Mouse (Mus musculus) spleen, adult 2 months (tissue): ENCODE measurements around the gene Commd1. TPM values are rescaled to one million over a fixed set of nuclear protein-coding genes. Genes with fewer than 3 reads are reported as not detected.

Source experiments
- DNase-seq, 2 experiments: peaks; one replicate each; pipeline versions ENCODE4 v3.0.0 to v3.0.0-alpha.2; 2012 to 2021; ENCODE audit warnings: low spot score in 2 of 2, low read depth in 1 of 2
- H3K27ac ChIP-seq: fragments of 200-500 bp; 2 replicates; pipeline ENCODE4 v1.5.1; 2012; ENCODE audit warnings: low read length, inconsistent platforms; ENCODE audit not compliant: insufficient read depth
- H3K27me3 ChIP-seq: fragments of 200-500 bp; 2 replicates; pipeline ENCODE4 v1.6.1; 2012; ENCODE audit warnings: mild to moderate bottlenecking, moderate library complexity, low read length, inconsistent platforms; ENCODE audit not compliant: control insufficient read depth, insufficient read depth
- H3K36me3 ChIP-seq: fragments of 200-500 bp; 2 replicates; pipeline ENCODE4 v1.6.1; 2012; ENCODE audit warnings: mild to moderate bottlenecking, low read length, inconsistent platforms; ENCODE audit not compliant: control insufficient read depth, insufficient read depth
- H3K4me1 ChIP-seq: fragments of 200-500 bp; 2 replicates; pipeline ENCODE4 v1.6.1; 2011; ENCODE audit warnings: inconsistent platforms; ENCODE audit not compliant: control insufficient read depth, insufficient read depth, insufficient read length
- H3K4me3 ChIP-seq: fragments of 200-500 bp; 2 replicates; pipeline ENCODE4 v1.5.1; 2011; ENCODE audit warnings: mild to moderate bottlenecking, inconsistent platforms; ENCODE audit not compliant: insufficient read depth, insufficient read length; ENCODE audit errors: extremely low read depth
- CTCF ChIP-seq: fragments of 200-500 bp; IDR thresholded peaks from 2 replicates; pipeline ENCODE4 v1.5.1; 2011; ENCODE audit warnings: mild to moderate bottlenecking, inconsistent platforms; ENCODE audit not compliant: insufficient read depth, insufficient read length, insufficient replicate concordance; ENCODE audit errors: extremely low read depth
- POLR2A ChIP-seq: fragments of 200-500 bp; IDR thresholded peaks from 2 replicates; pipeline ENCODE4 v1.6.1; 2011; ENCODE audit warnings: low read depth, low read length, inconsistent platforms
- WGBS: fragments of 180-500 bp; shearing (Covaris S2); methylation state at CpG from one replicate; pipeline ENCODE4 v1.1.7; 2018; 5-methylcytosine and 5-hydroxymethylcytosine counted together
- polyA plus RNA-seq: library from polyadenylated mRNA; depleted of rRNA; stranded (reverse); fragments of >200 nt; gene quantifications from 2 replicates; pipeline ENCODE4 v1.2.3, GENCODE M21; 2012

Gene Commd1
- polyA plus RNA-seq, 1 experiment: 5.4 TPM

- H3K27me3 ChIP-seq: no peaks in the 10 kb centered on the region
- WGBS: 51% methylated on average over 56 of the region's 56 CpGs
- peak; percentile 49; the same call in 1 of the 2 replicates for TF ChIP-seq POLR2A
- no peak for TF ChIP-seq CTCF
Observed at GRCm38 (mm10) chr11:22971835-22972709, 10.1 kb downstream of the Commd1 start, which contains the start of gene Zrsr1. Gene Zrsr1 (plus strand): TSS chr11:22972005.

GRCm38 (mm10) chr11:22970546-22970945 is 11.6 kb downstream of the Commd1 start:
- no peak for DNase-seq
- WGBS: 92% methylated on average over 1 of the region's 1 CpGs
- TF ChIP-seq CTCF: no peak
- no peak for TF ChIP-seq POLR2A

More at GRCm38 (mm10) chr11:22971835-22972709, 10.1 kb downstream of the Commd1 start, which contains the start of gene Zrsr1:
- Histone ChIP-seq H3K27ac (peak within 1 kb of the TSS; percentile 70), H3K36me3 (no peaks in the 10 kb centered on the region), H3K4me3 (peak within 1 kb of the TSS; percentile 71), H3K4me1 (0 out of 2 replicates have a peak, but pooled peaks cover 3% of the 10 kb centered on the region)
- DNase-seq: peak; percentile 59 to 62

GRCm38 (mm10) chr11:22969486-22969885 is 12.7 kb downstream of the Commd1 start:
- H3K4me1 ChIP-seq: 0 out of 2 replicates have a peak, but pooled peaks cover 3% of the 10 kb centered on the region
- H3K27ac ChIP-seq: no peak overlapping the region
- no peak for DNase-seq
- no peaks in the 10 kb centered on the region for H3K27me3 ChIP-seq
- no peak overlapping the region for H3K4me3 ChIP-seq
- TF ChIP-seq CTCF (no peak), POLR2A (no peak)
- no peaks in the 10 kb centered on the region for H3K36me3 ChIP-seq
- 21% methylated on average over 6 of the region's 6 CpGs for WGBS

More at GRCm38 (mm10) chr11:22970546-22970945, 11.6 kb downstream of the Commd1 start:
- Histone ChIP-seq H3K4me1 (0 out of 2 replicates have a peak, but pooled peaks cover 3% of the 10 kb centered on the region), H3K4me3 (no peak overlapping the region), H3K27ac (no peak overlapping the region), H3K36me3 (no peaks in the 10 kb centered on the region), H3K27me3 (no peaks in the 10 kb centered on the region)

- no peak for DNase-seq
- no peak overlapping the region for H3K4me3 ChIP-seq
- H3K27me3 ChIP-seq: no peaks in the 10 kb centered on the region
- no peak for TF ChIP-seq POLR2A
- peak; percentile 6; the same call in 1 of the 2 replicates for TF ChIP-seq CTCF
- no peaks in the 10 kb centered on the region for H3K36me3 ChIP-seq
- H3K27ac ChIP-seq: no peak overlapping the region
- 92% methylated on average over 4 of the region's 4 CpGs for WGBS
- H3K4me1 ChIP-seq: no peaks in the 10 kb centered on the region
Observed at GRCm38 (mm10) chr11:22965503-22965902, 16.7 kb downstream of the Commd1 start.

GRCm38 (mm10) chr11:22964401-22964800 is 17.8 kb downstream of the Commd1 start:
- WGBS: 94% methylated on average over 4 of the region's 4 CpGs
- no peak for DNase-seq
- H3K36me3 ChIP-seq: no peaks in the 10 kb centered on the region

GRCm38 (mm10) chr11:22962101-22962500 is 20.1 kb downstream of the Commd1 start:
- TF ChIP-seq CTCF: no peak
- no peak for TF ChIP-seq POLR2A
- DNase-seq: no peak
- no peak overlapping the region for H3K4me3 ChIP-seq
- H3K4me1 ChIP-seq: no peaks in the 10 kb centered on the region
- WGBS: 85% methylated on average over 1 of the region's 1 CpGs
- no peaks in the 10 kb centered on the region for H3K27me3 ChIP-seq
- no peak overlapping the region for H3K27ac ChIP-seq
- H3K36me3 ChIP-seq: no peaks in the 10 kb centered on the region

More at GRCm38 (mm10) chr11:22964401-22964800, 17.8 kb downstream of the Commd1 start:
- TF ChIP-seq CTCF (no peak), POLR2A (no peak)
- Histone ChIP-seq H3K27ac (no peak overlapping the region), H3K4me3 (no peak overlapping the region), H3K27me3 (no peaks in the 10 kb centered on the region), H3K4me1 (no peaks in the 10 kb centered on the region)
